21 mouse cellular contexts compared by ENCODE assay signal in genomic region chr17:86508212-86508490, GRCm38 (mm10). TPM values are rescaled to one million over a fixed set of nuclear protein-coding genes. Genes with fewer than 3 reads are reported as not detected.
DNase-seq lines count a peak whose midpoint lies in the region; TF ChIP-seq lines count a peak whose summit lies in the region.
"Had no signal": no experiment of that assay in that cellular context is flagged by ENCODE, and none has a peak within 500 bp of the region (broad histone marks: within the 10 kb centered on the region; RNA-seq: fewer than 3 reads in every experiment).

No protein-coding gene starts in this region.

- dilution Hi-C loops in CH12.LX (cut with MboI; ENCODE audit: extremely low pct_ligation_motif_present, extremely low pct_unique_long_range_greater_than_20kb, low sequenced_read_pairs) = no loop called here

- peak overlapping the region; percentile 59 for H3K4me2 ChIP-seq in CH12.LX (ENCODE audit: insufficient read depth, low read depth, poor library complexity, severe bottlenecking)
- H3K4me2 ChIP-seq: embryonic facial prominence, embryonic 12.5 days; forebrain, embryonic 13.5 days; forebrain, embryonic 15.5 days had no signal

- H3K9me3 ChIP-seq in CH12.LX (replicated peaks; ENCODE audit: low read length) = no peaks in the 10 kb centered on the region
- H3K9me3 ChIP-seq in midbrain, embryonic 10.5 days (replicated peaks) = no peaks in the 10 kb centered on the region
- H3K9me3 ChIP-seq: embryonic facial prominence, embryonic 10.5 days; embryonic facial prominence, embryonic 12.5 days; forebrain, embryonic 13.5 days; forebrain, embryonic 15.5 days had no signal

- peak overlapping the region; percentile 84 for H3K27ac ChIP-seq in gastrocnemius, adult 2 months
- H3K27ac ChIP-seq in kidney, adult 2 months (ENCODE audit: insufficient read depth, low read depth, low read length) = peak overlapping the region; percentile 88
- H3K27ac ChIP-seq in CH12.LX (ENCODE audit: insufficient read depth, low read depth) = peak overlapping the region; percentile 97
- no peak overlapping the region for H3K27ac ChIP-seq in midbrain, embryonic 10.5 days (replicated peaks)
- H3K27ac ChIP-seq: forebrain, embryonic 13.5 days; forebrain, embryonic 15.5 days had no signal

- H3K36me3 ChIP-seq in kidney, adult 2 months (ENCODE audit: control insufficient read depth, insufficient read depth, low read length) = no peaks in the 10 kb centered on the region
- H3K36me3 ChIP-seq in CH12.LX (replicated peaks in 1 of 2; ENCODE audit: control insufficient read depth in 1 of 2, insufficient read depth in 1 of 2, low read length in 1 of 2) = peaks cover 2 to 45% of the 10 kb centered on the region in 2 experiments
- no peaks in the 10 kb centered on the region for H3K36me3 ChIP-seq in midbrain, embryonic 10.5 days
- H3K36me3 ChIP-seq: embryonic facial prominence, embryonic 10.5 days; embryonic facial prominence, embryonic 12.5 days; forebrain, embryonic 15.5 days had no signal

- no peak overlapping the region for H3K4me3 ChIP-seq in gastrocnemius, adult 2 months
- no peak overlapping the region for H3K4me3 ChIP-seq in kidney, adult 2 months (ENCODE audit: insufficient read depth, low read depth, low read length)
- H3K4me3 ChIP-seq in CH12.LX (replicated peaks in 1 of 3; ENCODE audit: low read depth in 2 of 3, low read length in 2 of 3, poor library complexity in 1 of 3) = peak overlapping the region in 1 of 3 experiments; percentile 49
- no peak overlapping the region for H3K4me3 ChIP-seq in midbrain, embryonic 10.5 days
- H3K4me3 ChIP-seq: embryonic facial prominence, embryonic 10.5 days; embryonic facial prominence, embryonic 12.5 days; forebrain, embryonic 13.5 days; forebrain, embryonic 15.5 days had no signal

- H3K4me1 ChIP-seq in kidney, adult 2 months (ENCODE audit: control insufficient read depth, insufficient read depth, low read length) = peaks cover 3% of the 10 kb centered on the region; the same call in 1 of the 2 replicates
- peaks cover 14 to 35% of the 10 kb centered on the region in 2 experiments for H3K4me1 ChIP-seq in CH12.LX (ENCODE audit: control insufficient read depth in 1 of 2, insufficient read depth in 2 of 2)
- H3K4me1 ChIP-seq in midbrain, embryonic 10.5 days = peaks cover 14% of the 10 kb centered on the region
- H3K4me1 ChIP-seq: forebrain, embryonic 13.5 days; forebrain, embryonic 15.5 days had no signal

- 90% methylated on average over 3 of the region's 3 CpGs for WGBS in kidney, adult 2 months
- 92% methylated on average over 3 of the region's 3 CpGs for WGBS in midbrain, embryonic 10.5 days

- H3K27me3 ChIP-seq in kidney, adult 2 months (replicated peaks; ENCODE audit: control insufficient read depth, insufficient read depth, low read length) = no peaks in the 10 kb centered on the region
- H3K27me3 ChIP-seq in CH12.LX (replicated peaks) = no peaks in the 10 kb centered on the region
- no peaks in the 10 kb centered on the region for H3K27me3 ChIP-seq in midbrain, embryonic 10.5 days (ENCODE audit: low read depth, poor library complexity, severe bottlenecking)
- H3K27me3 ChIP-seq: embryonic facial prominence, embryonic 12.5 days; forebrain, embryonic 13.5 days; forebrain, embryonic 15.5 days had no signal

- in situ Hi-C loops in CH12.LX (cut with MboI; ENCODE audit: low pct_ligation_motif_present, low pct_unique_long_range_greater_than_20kb, low sequenced_read_pairs) = loop anchor here (25.0 kb wide), 2 partner anchors 304 to 729 kb away; no protein-coding TSS in a partner anchor

- TF ChIP-seq CTCF in gastrocnemius, adult 2 months (IDR thresholded peaks at IDR 0.05) = no peak
- no peak for TF ChIP-seq CTCF in kidney, adult 2 months (conservative IDR thresholded peaks at IDR 0.05; ENCODE audit: insufficient read depth, insufficient read length, low read depth, low read length)
- no peak for TF ChIP-seq CTCF in CH12.LX (conservative IDR thresholded peaks at IDR 0.05 in 1 of 2, IDR thresholded peaks at IDR 0.05 in 1 of 2; ENCODE audit: low read depth in 2 of 2, low read length in 2 of 2)

- TF ChIP-seq RAD21 in CH12.LX (IDR thresholded peaks at IDR 0.05; ENCODE audit: low read depth, low read length) = no peak

- no peaks in the 10 kb centered on the region for H3K79me2 ChIP-seq in CH12.LX (replicated peaks; ENCODE audit: control insufficient read depth, extremely low read depth, insufficient read depth, poor library complexity, severe bottlenecking)

- TF ChIP-seq POLR2A in kidney, adult 2 months (IDR thresholded peaks at IDR 0.05; ENCODE audit: low read depth, low read length) = no peak
- no peak for TF ChIP-seq POLR2A in CH12.LX (IDR thresholded peaks at IDR 0.05; ENCODE audit: low read depth, low read length)

- H3K9ac ChIP-seq in CH12.LX (ENCODE audit: insufficient read depth, low read depth) = peak overlapping the region; percentile 37; the same call in 1 of the 2 replicates
- H3K9ac ChIP-seq: embryonic facial prominence, embryonic 12.5 days; forebrain, embryonic 13.5 days; forebrain, embryonic 15.5 days; forebrain, postnatal 0 days had no signal

- intact Hi-C loops in gastrocnemius, adult 2 months (cut with DNase I) = no loop called here

- 0 out of 2 replicates have a peak, but pooled peaks have one; percentile 41 for TF ChIP-seq EP300 in CH12.LX (IDR thresholded peaks at IDR 0.05; ENCODE audit: low read length)

- DNase-seq in gastrocnemius, adult 2 months = no peak
- DNase-seq in gastrocnemius, postnatal 10 days = no peak
- DNase-seq in kidney, adult 2 months = no peak
- no peak for DNase-seq in kidney, postnatal 10 days
- peak; percentile 90 for DNase-seq in CH12.LX (ENCODE audit: extremely low read depth)
- no peak for DNase-seq in midbrain, embryonic 10.5 days (ENCODE audit: low spot score)
- DNase-seq: B cell, adult 2 months; cerebellum, adult 11-12 months; cerebellum, adult 9-10 months; forebrain, postnatal 0 days had no signal

TF ChIP-seq in CH12.LX, 34 proteins besides CTCF, POLR2A, EP300 and RAD21:
- peak; percentile 99 for TF ChIP-seq BHLHE40 (IDR thresholded peaks at IDR 0.05; ENCODE audit: low read depth, low read length)
- peak; percentile 70 for TF ChIP-seq MEF2A (IDR thresholded peaks at IDR 0.05; ENCODE audit: borderline replicate concordance, low read depth, low read length)
- TF ChIP-seq MAX (IDR thresholded peaks at IDR 0.05; ENCODE audit: low read length) = peak; percentile 94
- TF ChIP-seq HCFC1 (IDR thresholded peaks at IDR 0.05; ENCODE audit: low read depth, low read length) = 0 out of 2 replicates have a peak, but pooled peaks have one; percentile 18
- TF ChIP-seq ETS1 (conservative IDR thresholded peaks at IDR 0.05; ENCODE audit: low read depth, low read length) = peak; percentile 85
- peak; percentile 74 for TF ChIP-seq USF2 (conservative IDR thresholded peaks at IDR 0.05; ENCODE audit: low read depth, low read length)
- no peak; the same call in 1 of the 2 replicates for TF ChIP-seq JUND (conservative IDR thresholded peaks at IDR 0.05; ENCODE audit: low read depth, low read length)
- no peak for TF ChIP-seq CHD2 (IDR thresholded peaks at IDR 0.05; ENCODE audit: low read length)
- no peak for TF ChIP-seq MAZ (IDR thresholded peaks at IDR 0.05; ENCODE audit: low read depth, low read length)
- TF ChIP-seq RCOR1 (conservative IDR thresholded peaks at IDR 0.05; ENCODE audit: low read depth, low read length) = peak; percentile 38; the same call in 1 of the 2 replicates
- TF ChIP-seq GABPA (IDR thresholded peaks at IDR 0.05; ENCODE audit: insufficient replicate concordance, low read depth, low read length) = no peak
- TF ChIP-seq MAFK (IDR thresholded peaks at IDR 0.05; ENCODE audit: insufficient replicate concordance, low read length) = 0 out of 2 replicates have a peak, but pooled peaks have one; percentile 19
- TF ChIP-seq PAX5 (IDR thresholded peaks at IDR 0.05; ENCODE audit: low read length) = no peak
- peak; percentile 48; the same call in 1 of the 2 replicates for TF ChIP-seq E2F4 (IDR thresholded peaks at IDR 0.05; ENCODE audit: insufficient replicate concordance, low read depth, low read length)
- TF ChIP-seq MXI1 (IDR thresholded peaks at IDR 0.05; ENCODE audit: low read depth, low read length) = peak; percentile 70
- TF ChIP-seq USF1 (IDR thresholded peaks at IDR 0.05; ENCODE audit: low read depth, low read length) = peak; percentile 81
- no peak for TF ChIP-seq ZKSCAN1 (IDR thresholded peaks at IDR 0.05; ENCODE audit: borderline replicate concordance, low read depth, low read length)
- no peak for TF ChIP-seq ZC3H11A (IDR thresholded peaks at IDR 0.05; ENCODE audit: low read depth, low read length)
- TF ChIP-seq MYC (IDR thresholded peaks at IDR 0.05; ENCODE audit: low read depth, low read length) = peak; percentile 80
- peak; percentile 59 for TF ChIP-seq ELF1 (IDR thresholded peaks at IDR 0.05; ENCODE audit: low read depth, low read length)

RNA-seq across cellular contexts. Expression of gene Gm10309, which starts 3.1 kb away (rescaled TPM):
- under 1 TPM; 0.13 to 0.22 TPM for total RNA-seq in gastrocnemius, adult 2 months (2021)
- under 1 TPM in 1 of 2 experiments, not detected in 1; 0.14 TPM for total RNA-seq in gastrocnemius, postnatal 10 days (2021)
- polyA plus RNA-seq in kidney, adult 2 months (2012; rRNA removed) = 0.08 and 0.13 TPM in 2 replicates
- 0.17 and 0.25 TPM in 2 replicates for total RNA-seq in CH12.LX (2012; rRNA removed)
- total RNA-seq in CH12.LX (2014; rRNA removed) = not detected in 2 replicates
- 0.20 and 0.53 TPM in 2 replicates for polyA plus RNA-seq in CH12.LX (2012; ENCODE audit: insufficient read length, low read depth)
- 0.19 TPM in 1 of 2 replicates, not detected in the other for polyA plus RNA-seq in midbrain, embryonic 10.5 days (2016; fragmentation: Nextera tagmentation; extraction: Ambion mirVana)
- total RNA-seq: adrenal gland, adult 2 months; adrenal gland, postnatal 25 days; ES-E14; forebrain, postnatal 0 days; MEL had no signal
- polyA plus RNA-seq: brain, embryonic 14.5 days; cerebellum, adult 2 months; cortical plate, adult 2 months had no signal
